Mouse (Mus musculus): ENCODE measurements at regions not wholly inside any gene's neighbourhood (a gene's known extent, or its start where the extent isn't known, plus 50 kb on each side); places are given as distances from the start of the nearest gene placed in this dataset.
A peak's percentile ranks its signal among the peaks of the same experiment; 100 is the strongest.

- no peak for DNase-seq (ENCODE audit: low spot score in 2 of 2)
Measured at GRCm38 (mm10) chr6:100517662-100518061, 153.3 kb downstream of the Shq1 start.

GRCm38 (mm10) chr6:100512676-100513075, 158.3 kb downstream of the Shq1 start:
- DNase-seq (ENCODE audit: low spot score in 2 of 2) = no peak

GRCm38 (mm10) chr6:100510676-100511075, 160.3 kb downstream of the Shq1 start:
- no peak for DNase-seq (ENCODE audit: low spot score in 2 of 2)

GRCm38 (mm10) chr6:100505506-100506247, 165.3 kb downstream of the Shq1 start:
- no peak for DNase-seq (ENCODE audit: low spot score in 2 of 2)

GRCm38 (mm10) chr6:100502961-100503782, 167.8 kb downstream of the Shq1 start:
- peak in 1 of 2 experiments; percentile 12 for DNase-seq (ENCODE audit: low spot score in 2 of 2)

GRCm38 (mm10) chr6:100502139-100502538, 168.8 kb downstream of the Shq1 start:
- DNase-seq (ENCODE audit: low spot score in 2 of 2) = no peak

- DNase-seq (ENCODE audit: low spot score in 2 of 2) = no peak
Measured at GRCm38 (mm10) chr6:100500741-100501140, 170.2 kb downstream of the Shq1 start.

GRCm38 (mm10) chr6:100500060-100500459, 170.9 kb downstream of the Shq1 start:
- DNase-seq (ENCODE audit: low spot score in 2 of 2) = no peak

GRCm38 (mm10) chr6:100498861-100499271, 172.1 kb downstream of the Shq1 start:
- DNase-seq (ENCODE audit: low spot score in 2 of 2) = no peak

- DNase-seq (ENCODE audit: low spot score in 2 of 2) = no peak
Measured at GRCm38 (mm10) chr6:100498126-100498525, 172.8 kb downstream of the Shq1 start.

- no peak for DNase-seq (ENCODE audit: low spot score in 2 of 2)
Measured at GRCm38 (mm10) chr6:100496135-100496534, 174.8 kb downstream of the Shq1 start.

- no peak for DNase-seq (ENCODE audit: low spot score in 2 of 2)
Measured at GRCm38 (mm10) chr6:100495131-100495530, 175.8 kb downstream of the Shq1 start.

- no peak for DNase-seq (ENCODE audit: low spot score in 2 of 2)
Measured at GRCm38 (mm10) chr6:100493558-100493957, 177.4 kb downstream of the Shq1 start.

- no peak for DNase-seq (ENCODE audit: low spot score in 2 of 2)
Measured at GRCm38 (mm10) chr6:100491811-100492210, 179.1 kb downstream of the Shq1 start.

GRCm38 (mm10) chr6:100490920-100491712, 179.8 kb downstream of the Shq1 start:
- DNase-seq (ENCODE audit: low spot score in 2 of 2) = no peak

- no peak for DNase-seq (ENCODE audit: low spot score in 2 of 2)
Measured at GRCm38 (mm10) chr6:100483836-100484235, 187.1 kb downstream of the Shq1 start.

GRCm38 (mm10) chr6:100483084-100483810, 187.7 kb downstream of the Shq1 start:
- no peak for DNase-seq (ENCODE audit: low spot score in 2 of 2)

- no peak for DNase-seq (ENCODE audit: low spot score in 2 of 2)
Measured at GRCm38 (mm10) chr6:100482572-100482971, 188.4 kb downstream of the Shq1 start.

- DNase-seq (ENCODE audit: low spot score in 2 of 2) = no peak
Measured at GRCm38 (mm10) chr6:100480525-100480924, 190.4 kb downstream of the Shq1 start.

- DNase-seq (ENCODE audit: low spot score in 2 of 2) = no peak
Measured at GRCm38 (mm10) chr6:100479881-100480280, 191.1 kb downstream of the Shq1 start.

GRCm38 (mm10) chr6:100479455-100479854, 191.5 kb downstream of the Shq1 start:
- DNase-seq (ENCODE audit: low spot score in 2 of 2) = no peak

Data from gastrocnemius, adult 8-10 months (tissue).